Mouse (Mus musculus) ES-E14 (cell line): ENCODE measurements around the gene Grin2b.

Experiments
- CHD2 ChIP-seq: IDR thresholded peaks from 2 replicates; pipeline ENCODE4 v1.6.1; 2014; ENCODE audit warnings: mild to moderate bottlenecking, low read depth, low read length, inconsistent platforms
- HCFC1 ChIP-seq: IDR thresholded peaks from 2 replicates; pipeline ENCODE4 v1.6.1; 2012; ENCODE audit warnings: low read length, inconsistent platforms, borderline replicate concordance; ENCODE audit not compliant: insufficient read depth
- MAFK ChIP-seq: IDR thresholded peaks from 2 replicates; pipeline ENCODE4 v1.6.1; 2014; ENCODE audit warnings: mild to moderate bottlenecking, low read depth, low read length, inconsistent platforms; ENCODE audit not compliant: insufficient read depth
- ZC3H11A ChIP-seq: IDR thresholded peaks from 2 replicates; pipeline ENCODE4 v1.6.1; 2012; ENCODE audit warnings: low read depth, mild to moderate bottlenecking, inconsistent platforms, low read length, borderline replicate concordance
- ZNF384 ChIP-seq: IDR thresholded peaks from 2 replicates; pipeline ENCODE4 v1.6.1; 2012; ENCODE audit warnings: low read depth, low read length, inconsistent platforms

GRCm38 (mm10) chr6:135703655-135704054 lies 469.7 kb downstream of the Grin2b start:
- TF ChIP-seq MAFK (no peak), ZC3H11A (no peak), CHD2 (no peak), ZNF384 (no peak), HCFC1 (no peak)
